8 mouse cellular contexts compared by ENCODE assay signal in genomic region chr10:80281304-80281703, GRCm38 (mm10). TPM values are rescaled to one million over a fixed set of nuclear protein-coding genes. Genes with fewer than 3 reads are reported as not detected.
DNase-seq lines count a peak whose midpoint lies in the region; ATAC-seq and TF ChIP-seq lines count a peak whose summit lies in the region.

No protein-coding gene starts in this region.

- 20% methylated on average over 7 of the region's 7 CpGs for WGBS in liver, adult 2 months
- 68% methylated on average over 7 of the region's 7 CpGs for WGBS in heart, embryonic 11.5 days (ENCODE audit: insufficient replicate concordance)
- 87% methylated on average over 7 of the region's 7 CpGs for WGBS in neural tube, embryonic 15.5 days
- 89% methylated on average over 7 of the region's 7 CpGs for WGBS in forebrain, postnatal 0 days

- no peak for TF ChIP-seq POLR2A in liver, adult 2 months (IDR thresholded peaks at IDR 0.05; ENCODE audit: extremely low read depth, insufficient read depth, low read length)

- H3K27me3 ChIP-seq in liver, adult 2 months (ENCODE audit: control insufficient read depth, insufficient read depth, low read length), result no peaks in the 10 kb centered on the region
- H3K27me3 ChIP-seq in heart, embryonic 11.5 days (ENCODE audit: control insufficient read depth, insufficient read depth, low read length), result no peaks in the 10 kb centered on the region
- H3K27me3 ChIP-seq in neural tube, embryonic 15.5 days (replicated peaks), result no peaks in the 10 kb centered on the region
- H3K27me3 ChIP-seq in forebrain, postnatal 0 days (ENCODE audit: insufficient read depth, low read length), result no peaks in the 10 kb centered on the region

- peak; percentile 96 for DNase-seq in liver, adult 2 months (ENCODE audit: extremely low read depth, low read depth, low spot score)
- no peak for DNase-seq in liver
- peak; percentile 93 to 94 for DNase-seq in kidney, adult 8-10 months
- DNase-seq in thymus, postnatal 25 days, result no peak
- DNase-seq in forebrain, postnatal 0 days, result no peak
- DNase-seq in gastrocnemius, adult 8-10 months (ENCODE audit: low spot score in 2 of 2), result no peak

- H3K4me2 ChIP-seq in heart, embryonic 11.5 days, result no peak overlapping the region
- no peak overlapping the region for H3K4me2 ChIP-seq in neural tube, embryonic 15.5 days
- H3K4me2 ChIP-seq in forebrain, postnatal 0 days (ENCODE audit: low read depth), result no peak overlapping the region

- no peaks in the 10 kb centered on the region for H3K9me3 ChIP-seq in heart, embryonic 11.5 days (replicated peaks; ENCODE audit: control insufficient read depth, low read length)
- H3K9me3 ChIP-seq in neural tube, embryonic 15.5 days (replicated peaks), result no peaks in the 10 kb centered on the region
- H3K9me3 ChIP-seq in forebrain, postnatal 0 days (ENCODE audit: low read length), result no peaks in the 10 kb centered on the region

- H3K4me1 ChIP-seq in liver, adult 2 months (ENCODE audit: control insufficient read depth, insufficient read depth, low read length), result peaks cover 20% of the 10 kb centered on the region
- peaks cover 7% of the 10 kb centered on the region; the same call in 1 of the 2 replicates for H3K4me1 ChIP-seq in heart, embryonic 11.5 days (ENCODE audit: control insufficient read depth, insufficient read depth, low read length)
- peaks cover 9% of the 10 kb centered on the region for H3K4me1 ChIP-seq in neural tube, embryonic 15.5 days
- no peaks in the 10 kb centered on the region for H3K4me1 ChIP-seq in forebrain, postnatal 0 days (ENCODE audit: insufficient read depth)

- no peak for TF ChIP-seq CTCF in liver, adult 2 months (IDR thresholded peaks at IDR 0.05; ENCODE audit: low read depth, low read length)
- TF ChIP-seq CTCF in forebrain, postnatal 0 days (IDR thresholded peaks at IDR 0.05; ENCODE audit: low read depth), result no peak

- H3K79me2 ChIP-seq in liver, adult 2 months (ENCODE audit: control insufficient read depth, insufficient read depth, low read length), result peaks cover 4% of the 10 kb centered on the region; the same call in 1 of the 2 replicates

- ATAC-seq in heart, embryonic 11.5 days (replicated peaks; ENCODE audit: insufficient number of reproducible peaks, low FRiP score, low TSS enrichment), result no peak
- ATAC-seq in neural tube, embryonic 15.5 days (ENCODE audit: low FRiP score), result no peak
- no peak for ATAC-seq in forebrain, postnatal 0 days

- H3K36me3 ChIP-seq in liver, adult 2 months (ENCODE audit: control insufficient read depth, insufficient read depth, low read length), result peaks cover 42% of the 10 kb centered on the region
- H3K36me3 ChIP-seq in heart, embryonic 11.5 days (ENCODE audit: control insufficient read depth, insufficient read depth, low read length), result peaks cover 70% of the 10 kb centered on the region
- peaks cover 93% of the 10 kb centered on the region for H3K36me3 ChIP-seq in neural tube, embryonic 15.5 days
- H3K36me3 ChIP-seq in forebrain, postnatal 0 days (ENCODE audit: insufficient read depth), result peaks cover 88% of the 10 kb centered on the region

- H3K9ac ChIP-seq in liver, adult 2 months (ENCODE audit: low read depth, low read length), result peak overlapping the region; percentile 51
- no peak overlapping the region for H3K9ac ChIP-seq in heart, embryonic 11.5 days (ENCODE audit: low read depth, low read length)
- H3K9ac ChIP-seq in neural tube, embryonic 15.5 days (replicated peaks), result no peak overlapping the region
- no peak overlapping the region for H3K9ac ChIP-seq in forebrain, postnatal 0 days

- H3K27ac ChIP-seq in liver, adult 2 months (replicated peaks; ENCODE audit: insufficient read depth, low read depth, low read length), result peak overlapping the region; percentile 81
- H3K27ac ChIP-seq in heart, embryonic 11.5 days (ENCODE audit: low read depth, low read length), result peak overlapping the region; percentile 37; the same call in 1 of the 2 replicates
- 0 out of 2 replicates have a peak overlapping the region, but pooled peaks have one; percentile 37 for H3K27ac ChIP-seq in neural tube, embryonic 15.5 days (replicated peaks)
- H3K27ac ChIP-seq in forebrain, postnatal 0 days (ENCODE audit: low read depth, low read length), result no peak overlapping the region

- no peak overlapping the region for H3K4me3 ChIP-seq in liver, adult 2 months (ENCODE audit: insufficient read depth, low read depth, low read length)
- H3K4me3 ChIP-seq in heart, embryonic 11.5 days (ENCODE audit: low read depth, low read length), result no peak overlapping the region
- H3K4me3 ChIP-seq in neural tube, embryonic 15.5 days (replicated peaks), result no peak overlapping the region
- H3K4me3 ChIP-seq in forebrain, postnatal 0 days (ENCODE audit: low read depth, low read length), result no peak overlapping the region

RNA-seq across cellular contexts. Expression of gene Rps15, which starts 10.9 kb away (rescaled TPM):
- 510 and 571 TPM in 2 replicates for total RNA-seq in liver, adult 2 months (2014; rRNA removed)
- 686 and 1,012 TPM in 2 replicates for polyA plus RNA-seq in liver, adult 2 months (2012; rRNA removed)
- polyA plus RNA-seq in heart, embryonic 11.5 days (2014; fragmentation: Nextera tagmentation; extraction: Ambion mirVana), result 702 and 828 TPM in 2 replicates
- polyA plus RNA-seq in neural tube, embryonic 15.5 days (2015; fragmentation: Nextera tagmentation; extraction: Ambion mirVana), result 544 and 638 TPM in 2 replicates
- total RNA-seq in forebrain, postnatal 0 days (2014; rRNA removed), result 1,181 and 1,718 TPM in 2 replicates
- 681 and 897 TPM in 2 replicates for polyA plus RNA-seq in forebrain, postnatal 0 days (2015; fragmentation: Nextera tagmentation; extraction: Ambion mirVana)
- 100 to 1,000 TPM; 626 to 776 (median 688) TPM for total RNA-seq in gastrocnemius, adult 8-10 months (2022)

RNA-seq across cellular contexts. Expression of gene Apc2, which starts 14.5 kb away (rescaled TPM):
- 0.09 and 0.20 TPM in 2 replicates for total RNA-seq in liver, adult 2 months (2014; rRNA removed)
- polyA plus RNA-seq in liver, adult 2 months (2012; rRNA removed), result 0.19 and 0.20 TPM in 2 replicates
- polyA plus RNA-seq in heart, embryonic 11.5 days (2014; fragmentation: Nextera tagmentation; extraction: Ambion mirVana), result 0.55 and 0.69 TPM in 2 replicates
- 122 and 144 TPM in 2 replicates for polyA plus RNA-seq in neural tube, embryonic 15.5 days (2015; fragmentation: Nextera tagmentation; extraction: Ambion mirVana)
- 309 and 328 TPM in 2 replicates for total RNA-seq in forebrain, postnatal 0 days (2014; rRNA removed)
- polyA plus RNA-seq in forebrain, postnatal 0 days (2015; fragmentation: Nextera tagmentation; extraction: Ambion mirVana), result 85.3 and 112 TPM in 2 replicates
- under 1 TPM; 0.24 to 0.54 (median 0.31) TPM for total RNA-seq in gastrocnemius, adult 8-10 months (2022)

RNA-seq across cellular contexts. Expression of gene Dazap1, which starts 20.0 kb away (rescaled TPM):
- total RNA-seq in liver, adult 2 months (2014; rRNA removed), result 38.0 and 39.9 TPM in 2 replicates
- polyA plus RNA-seq in liver, adult 2 months (2012; rRNA removed), result 39.9 and 43.5 TPM in 2 replicates
- 28.4 and 29.9 TPM in 2 replicates for polyA plus RNA-seq in heart, embryonic 11.5 days (2014; fragmentation: Nextera tagmentation; extraction: Ambion mirVana)
- 48.6 and 50.4 TPM in 2 replicates for polyA plus RNA-seq in neural tube, embryonic 15.5 days (2015; fragmentation: Nextera tagmentation; extraction: Ambion mirVana)
- total RNA-seq in forebrain, postnatal 0 days (2014; rRNA removed), result 120 and 122 TPM in 2 replicates
- polyA plus RNA-seq in forebrain, postnatal 0 days (2015; fragmentation: Nextera tagmentation; extraction: Ambion mirVana), result 42.4 and 46.1 TPM in 2 replicates
- 10 to 100 TPM; 31.8 to 38.5 (median 34.6) TPM for total RNA-seq in gastrocnemius, adult 8-10 months (2022)

RNA-seq across cellular contexts. Expression of gene Gamt, which starts 20.5 kb away (rescaled TPM):
- 241 and 277 TPM in 2 replicates for total RNA-seq in liver, adult 2 months (2014; rRNA removed)
- 670 and 715 TPM in 2 replicates for polyA plus RNA-seq in liver, adult 2 months (2012; rRNA removed)
- polyA plus RNA-seq in heart, embryonic 11.5 days (2014; fragmentation: Nextera tagmentation; extraction: Ambion mirVana), result 57.2 and 59.0 TPM in 2 replicates
- 27.9 and 34.6 TPM in 2 replicates for polyA plus RNA-seq in neural tube, embryonic 15.5 days (2015; fragmentation: Nextera tagmentation; extraction: Ambion mirVana)
- total RNA-seq in forebrain, postnatal 0 days (2014; rRNA removed), result 15.2 and 18.2 TPM in 2 replicates
- 20.8 and 21.8 TPM in 2 replicates for polyA plus RNA-seq in forebrain, postnatal 0 days (2015; fragmentation: Nextera tagmentation; extraction: Ambion mirVana)
- 10 to 100 TPM; 19.5 to 33.6 (median 33.4) TPM for total RNA-seq in gastrocnemius, adult 8-10 months (2022)

RNA-seq across cellular contexts. Expression of gene Ndufs7, which starts 32.4 kb away (rescaled TPM):
- 165 and 186 TPM in 2 replicates for total RNA-seq in liver, adult 2 months (2014; rRNA removed)
- 551 and 560 TPM in 2 replicates for polyA plus RNA-seq in liver, adult 2 months (2012; rRNA removed)
- 499 and 501 TPM in 2 replicates for polyA plus RNA-seq in heart, embryonic 11.5 days (2014; fragmentation: Nextera tagmentation; extraction: Ambion mirVana)
- 353 and 368 TPM in 2 replicates for polyA plus RNA-seq in neural tube, embryonic 15.5 days (2015; fragmentation: Nextera tagmentation; extraction: Ambion mirVana)
- total RNA-seq in forebrain, postnatal 0 days (2014; rRNA removed), result 162 and 212 TPM in 2 replicates
- polyA plus RNA-seq in forebrain, postnatal 0 days (2015; fragmentation: Nextera tagmentation; extraction: Ambion mirVana), result 343 and 394 TPM in 2 replicates
- total RNA-seq in gastrocnemius, adult 8-10 months (2022), result 100 to 1,000 TPM; 576 to 623 (median 605) TPM

Comparison
In these comparisons a context has a peak if more than half of its experiments do, and no peak if none do; other contexts are left out.
1. DNase-seq: peak in liver, adult 2 months (single experiment) and kidney, adult 8-10 months (2 of 2); none in liver (single experiment), thymus, postnatal 25 days (single experiment), forebrain, postnatal 0 days (single experiment) and gastrocnemius, adult 8-10 months (0 of 2).
2. RNA of gene Apc2, which starts 14.5 kb away (polyA plus RNA-seq): 122 to 144 TPM in neural tube, embryonic 15.5 days and 85.3 to 112 TPM in forebrain, postnatal 0 days; 0.55 to 0.69 TPM in heart, embryonic 11.5 days and 0.19 to 0.20 TPM in liver, adult 2 months; every median in the first group is over 10 times any median in the second.